Mouse (Mus musculus) spleen, adult 2 months (tissue): ENCODE measurements around the gene Crybg2.

ENCODE experiments used
- CTCF ChIP-seq: fragments of 200-500 bp; IDR thresholded peaks from 2 replicates; pipeline ENCODE4 v1.5.1; 2011; ENCODE audit warnings: mild to moderate bottlenecking, inconsistent platforms; ENCODE audit not compliant: insufficient read depth, insufficient read length, insufficient replicate concordance; ENCODE audit errors: extremely low read depth
- POLR2A ChIP-seq: fragments of 200-500 bp; IDR thresholded peaks from 2 replicates; pipeline ENCODE4 v1.6.1; 2011; ENCODE audit warnings: low read depth, low read length, inconsistent platforms

GRCm38 (mm10) chr4:134068793-134069580, 8.4 kb downstream of the Crybg2 start:
- TF ChIP-seq CTCF (no peak), POLR2A (no peak)
